Mouse (Mus musculus) spleen, embryonic (tissue): Measurements from ENCODE around the gene B3gnt2.

Experiments used
- CTCF ChIA-PET: fragments of 350-600 bp; sonication (Branson Sonifier 250); formaldehyde crosslinking; loops from one replicate; lab custom pipeline; 2022; lab: Charles Lee

B3gnt2 gene

DNA sequence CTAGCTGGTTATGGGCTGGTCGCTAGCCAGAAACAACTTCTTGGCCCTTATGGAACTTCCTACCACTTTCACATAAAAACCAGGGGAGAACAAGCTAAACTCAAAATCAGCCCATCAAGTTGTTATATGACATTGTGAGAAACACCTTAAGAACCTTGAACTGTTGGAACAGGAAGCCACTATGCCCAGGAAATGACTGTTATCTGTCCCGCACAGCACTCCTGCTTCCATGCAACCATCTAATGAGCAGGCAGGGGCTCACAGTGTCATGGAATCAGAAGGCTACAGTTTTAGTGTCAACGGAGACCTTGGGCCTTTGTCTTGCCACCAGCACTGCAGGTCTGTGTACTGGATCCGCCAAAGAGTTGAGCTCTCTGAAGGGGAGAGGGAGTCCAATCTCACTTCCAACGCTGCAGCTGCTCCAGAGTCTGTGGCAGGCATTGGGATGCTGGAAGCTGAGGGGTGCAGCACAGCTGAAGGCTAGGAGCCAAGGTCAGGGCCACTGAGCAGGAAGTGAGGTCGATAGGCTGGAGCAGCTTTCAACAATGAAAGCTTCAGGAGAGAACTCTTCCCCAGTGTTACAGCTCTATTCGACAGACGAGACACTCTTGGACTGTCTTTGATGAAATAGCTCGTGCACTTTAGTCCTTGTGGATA lies 36.6 kb downstream of the B3gnt2 start:
- CTCF ChIA-PET, result no interaction called here

GRCm38 (mm10) chr11:22821243-22821642 lies 39.5 kb downstream of the B3gnt2 start:
- CTCF ChIA-PET, result interaction anchor here (0.7 to 1.0 kb wide), 2 partner anchors 58 to 75 kb away, joined by 3 to 11 read pairs; no protein-coding TSS in a partner anchor

GRCm38 (mm10) chr11:22818371-22818770 lies 42.4 kb downstream of the B3gnt2 start:
- CTCF ChIA-PET, result interaction anchor here (0.7 to 1.1 kb wide), 4 partner anchors 73 to 192 kb away, joined by 3 read pairs; no protein-coding TSS in a partner anchor

GRCm38 (mm10) chr11:22815877-22816276 lies 44.9 kb downstream of the B3gnt2 start:
- CTCF ChIA-PET, result interaction anchor here (0.7 kb wide), 1 partner anchor 566 kb away, joined by 4 read pairs; no protein-coding TSS in a partner anchor

DNA sequence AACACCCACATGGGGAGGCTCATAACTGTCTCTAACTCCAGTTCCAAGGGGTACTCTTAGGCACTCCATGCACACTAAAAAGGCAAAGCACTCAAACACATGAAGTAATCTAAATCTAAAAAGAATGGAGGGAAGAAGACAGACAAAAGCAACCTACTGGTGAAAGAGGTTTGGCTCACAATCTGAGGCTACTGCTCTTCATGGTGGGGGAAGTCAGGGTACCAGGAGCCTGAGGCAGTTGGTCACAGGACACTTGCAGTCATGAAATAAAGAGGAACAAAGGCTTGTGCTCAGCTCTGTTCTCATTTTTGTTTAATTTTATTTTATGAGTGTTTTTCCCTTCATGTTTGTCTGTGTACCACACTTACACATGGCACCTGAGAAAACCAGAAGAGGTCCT lies 45.6 kb downstream of the B3gnt2 start:
- CTCF ChIA-PET, result no interaction called here

DNA sequence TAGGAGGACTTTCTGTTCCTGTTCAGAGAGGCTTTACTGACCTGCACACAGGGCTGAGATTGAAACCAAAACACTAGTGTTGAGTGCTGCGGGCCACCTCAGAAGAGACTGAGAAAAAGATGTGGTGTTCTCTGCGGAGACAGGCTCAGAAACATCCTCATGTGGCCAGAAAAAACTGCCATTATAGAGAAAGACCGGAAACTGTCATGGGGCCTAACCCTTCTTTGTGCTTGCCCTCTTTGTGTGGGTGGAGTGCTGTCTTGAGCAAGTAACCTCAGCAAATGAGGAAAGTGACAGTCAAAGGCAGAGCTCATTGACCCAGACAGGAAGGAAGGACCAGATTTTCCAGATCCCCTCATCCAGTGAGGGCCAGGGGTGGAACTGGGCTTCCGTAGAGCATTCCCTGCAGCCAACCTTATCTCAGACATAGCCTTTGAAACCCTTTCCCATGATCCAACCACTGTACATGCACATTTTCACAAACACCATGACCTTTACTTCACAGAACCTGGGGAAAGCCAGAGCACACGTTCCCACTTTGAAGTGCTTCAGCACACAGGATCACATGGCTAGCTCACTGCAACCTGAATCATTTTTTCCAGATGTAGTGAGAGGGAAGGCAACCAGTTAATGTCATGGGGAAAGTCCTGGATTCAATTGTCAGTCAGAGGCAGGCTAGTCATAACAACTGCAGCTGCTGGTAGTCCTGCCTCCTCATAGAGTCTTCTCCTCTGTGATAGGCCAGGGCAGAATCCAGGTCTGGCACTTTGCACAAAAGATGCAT lies 46.6 kb downstream of the B3gnt2 start:
- CTCF ChIA-PET, result no interaction called here

DNA sequence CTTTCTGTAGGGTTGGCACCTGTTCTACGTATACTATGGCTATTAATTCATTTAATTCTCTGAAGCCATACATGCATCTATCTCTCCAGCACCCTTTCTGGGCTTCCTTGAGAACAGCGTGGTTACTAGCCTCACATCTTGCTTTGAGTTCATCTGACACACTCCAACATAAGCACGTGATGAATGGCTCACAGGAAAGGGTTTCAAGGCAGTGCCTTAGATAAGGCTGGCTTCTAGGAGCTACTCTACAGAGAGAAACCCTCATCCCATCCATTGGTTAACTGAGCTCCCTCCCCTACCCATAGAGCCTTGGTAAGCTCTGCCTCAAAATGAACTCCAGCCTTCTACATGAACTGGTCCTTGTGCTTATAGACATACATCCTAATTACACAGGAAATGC lies 47.3 kb downstream of the B3gnt2 start:
- CTCF ChIA-PET, result no interaction called here

DNA sequence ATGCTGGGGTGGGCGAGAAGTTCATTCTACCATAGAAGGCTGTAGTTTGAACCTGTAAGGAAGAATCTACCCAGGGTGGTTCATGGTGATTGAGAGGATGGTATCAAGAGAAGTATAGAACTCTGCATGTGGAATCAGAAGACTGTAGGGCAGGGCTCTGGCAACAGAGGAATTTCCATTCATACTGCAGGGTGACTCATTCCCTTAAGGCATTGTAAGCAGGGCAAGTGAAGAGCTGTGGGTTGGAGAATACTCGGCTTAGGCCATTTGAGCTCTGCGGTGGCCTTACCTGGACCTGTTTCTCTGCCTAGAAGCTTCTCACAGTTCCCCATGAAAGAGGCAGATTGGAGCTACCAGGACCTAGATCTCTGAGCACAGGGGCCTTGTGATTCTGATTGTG lies 49.3 kb downstream of the B3gnt2 start:
- CTCF ChIA-PET, result no interaction called here

- CTCF ChIA-PET, result no interaction called here
These were observed 51.2 kb downstream of the B3gnt2 start for GRCm38 (mm10) chr11:22809465-22810096.

DNA sequence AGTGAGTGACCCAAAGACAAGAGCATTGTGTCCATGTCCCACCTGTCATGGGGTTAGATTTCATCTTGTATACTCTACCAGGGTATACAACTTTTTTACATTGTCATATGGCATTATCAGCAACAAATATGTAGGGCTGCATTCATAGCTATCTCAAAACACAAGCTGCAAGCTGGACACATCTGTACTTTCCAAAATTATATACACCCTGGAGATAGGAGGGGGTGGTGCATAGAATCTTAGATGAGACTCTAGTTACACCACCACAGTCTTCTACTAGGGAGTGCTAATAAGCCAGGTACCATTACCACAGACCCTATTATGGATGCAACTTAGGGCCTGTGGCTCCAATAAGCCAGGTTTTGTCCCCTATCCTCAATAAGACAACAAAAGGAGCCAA lies 52.7 kb downstream of the B3gnt2 start:
- CTCF ChIA-PET, result interaction anchor here (0.7 kb wide), 1 partner anchor 519 kb away, joined by 3 read pairs; no protein-coding TSS in a partner anchor

DNA sequence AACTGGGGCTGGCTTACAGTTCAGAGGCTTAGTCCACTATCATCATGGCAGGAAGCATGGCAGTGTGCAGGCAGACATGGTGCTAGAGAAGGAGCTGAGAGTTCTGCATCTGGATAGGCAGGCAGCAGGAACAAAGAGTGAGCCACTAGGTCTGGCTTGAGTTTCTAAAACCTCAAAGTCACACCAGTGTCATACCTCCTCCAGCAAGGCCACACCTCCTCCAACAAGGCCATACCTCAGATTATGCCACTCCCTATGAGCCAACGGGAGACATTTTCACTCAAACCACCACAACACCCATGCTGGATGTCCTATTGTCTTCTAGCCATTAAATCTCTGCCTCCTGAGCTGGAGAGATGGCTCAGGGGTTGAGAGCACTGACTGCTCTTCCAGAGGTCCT lies 55.6 kb downstream of the B3gnt2 start:
- CTCF ChIA-PET, result no interaction called here

DNA sequence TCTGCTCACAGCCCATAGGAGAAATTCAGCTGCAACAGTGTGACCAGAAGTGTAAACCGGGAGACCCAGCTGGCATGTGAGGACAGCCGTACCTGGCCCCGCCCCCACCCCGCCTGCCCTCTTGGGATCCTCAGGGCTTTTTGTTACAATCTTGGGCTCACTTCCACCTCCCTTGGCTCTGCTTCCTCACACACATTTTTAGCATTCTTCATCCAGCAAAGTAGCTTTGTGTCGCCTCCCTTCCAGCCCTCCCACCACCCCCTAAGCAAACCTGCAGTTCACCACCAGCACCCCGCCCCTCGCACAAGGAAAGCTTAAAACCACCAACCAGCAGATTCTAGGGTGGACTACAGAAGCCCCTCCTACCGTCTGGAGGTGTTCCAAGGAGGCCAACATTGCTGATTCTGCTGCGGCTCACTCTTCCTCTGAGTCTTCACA lies 60.8 kb downstream of the B3gnt2 start:
- CTCF ChIA-PET, result interaction anchor here (0.6 kb wide), 1 partner anchor 151 kb away, joined by 6 read pairs; no protein-coding TSS in a partner anchor

DNA sequence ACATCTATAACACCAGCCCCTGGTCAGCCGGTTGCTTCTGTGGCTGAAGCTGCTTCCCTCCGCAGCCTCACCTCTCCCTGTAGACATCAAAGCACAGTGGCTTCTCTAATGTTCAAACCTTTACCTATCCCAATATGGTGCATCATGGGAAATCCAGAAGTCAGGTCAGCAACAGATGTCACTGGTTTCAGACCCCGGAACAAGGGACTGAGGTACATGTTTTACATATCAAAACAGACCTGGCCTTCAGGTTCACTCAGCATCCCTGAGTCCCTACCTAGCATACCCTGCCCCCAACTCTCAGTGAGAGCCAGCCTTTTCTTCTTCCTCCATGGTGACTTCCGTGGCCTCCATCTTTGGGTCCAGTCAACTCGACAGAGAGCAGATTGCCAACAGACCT lies 61.8 kb downstream of the B3gnt2 start:
- CTCF ChIA-PET, result no interaction called here

- CTCF ChIA-PET, result no interaction called here
These were observed 66.0 kb downstream of the B3gnt2 start for GRCm38 (mm10) chr11:22794734-22795133.

GRCm38 (mm10) chr11:22793881-22794203 lies 66.9 kb downstream of the B3gnt2 start:
- CTCF ChIA-PET, result no interaction called here

GRCm38 (mm10) chr11:22793176-22793880 lies 67.4 kb downstream of the B3gnt2 start:
- CTCF ChIA-PET, result no interaction called here

DNA sequence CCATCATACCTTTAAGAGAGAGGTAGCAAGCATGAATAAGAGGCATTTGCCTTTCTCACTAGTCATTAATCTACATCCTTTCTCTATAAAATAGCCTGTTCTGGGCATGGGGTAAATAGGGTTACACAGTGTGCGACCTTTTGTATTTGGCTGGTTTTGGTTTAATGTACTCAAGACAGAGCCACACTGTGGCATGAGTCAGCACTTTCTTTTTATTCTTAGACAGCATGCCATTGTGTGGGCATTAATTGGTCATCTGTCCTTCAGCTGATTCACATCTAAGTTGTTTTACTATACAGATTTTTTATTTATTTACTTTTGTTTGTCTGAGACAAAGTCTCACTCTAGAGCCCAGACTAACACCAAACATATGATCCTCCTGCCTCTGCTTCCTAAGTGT lies 68.6 kb downstream of the B3gnt2 start:
- CTCF ChIA-PET, result no interaction called here

GRCm38 (mm10) chr11:22791726-22792125 lies 69.0 kb downstream of the B3gnt2 start:
- CTCF ChIA-PET, result no interaction called here

DNA sequence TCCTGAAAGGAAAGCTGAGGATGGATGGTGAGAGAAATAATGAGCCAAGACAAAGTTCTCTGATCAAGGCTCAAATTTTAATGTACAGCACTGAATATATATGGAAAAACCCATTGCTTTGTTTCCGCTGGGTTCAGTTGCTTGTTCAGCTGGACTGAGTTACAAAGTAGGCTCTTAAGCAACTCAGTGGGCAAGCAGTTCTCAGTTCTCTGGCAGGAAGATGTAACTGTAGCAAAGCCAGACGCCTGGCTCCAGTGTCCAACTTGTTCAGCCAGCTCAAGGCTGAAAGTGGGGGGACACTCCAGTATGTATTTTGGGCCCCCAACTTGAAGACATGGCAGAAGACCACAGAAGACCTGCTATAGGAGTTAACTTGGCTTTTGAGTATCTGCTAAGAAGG lies 72.9 kb downstream of the B3gnt2 start:
- CTCF ChIA-PET, result no interaction called here

GRCm38 (mm10) chr11:22784477-22784876 lies 76.3 kb downstream of the B3gnt2 start:
- CTCF ChIA-PET, result no interaction called here

DNA sequence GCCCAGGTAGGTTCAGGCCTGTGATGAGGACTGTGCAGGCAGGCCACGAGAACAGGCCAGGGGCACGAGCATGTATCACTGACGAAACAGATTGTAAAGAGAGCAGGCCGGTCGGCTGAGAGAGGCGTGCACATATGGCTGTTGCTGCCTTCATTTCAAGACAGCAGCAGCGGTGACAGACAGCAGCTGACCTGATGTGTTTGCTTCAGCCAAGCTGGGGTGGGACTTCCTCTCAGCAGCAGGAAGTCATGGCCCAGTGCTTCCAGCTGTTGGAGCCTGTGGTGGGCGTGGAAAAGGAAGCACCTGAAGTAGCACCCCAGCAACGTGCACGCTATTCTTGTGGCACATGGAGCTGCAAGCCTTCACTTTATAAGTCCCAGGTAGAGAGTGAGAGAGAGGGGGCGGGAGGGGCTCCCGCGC lies 78.0 kb downstream of the B3gnt2 start:
- CTCF ChIA-PET, result no interaction called here

- CTCF ChIA-PET, result interaction anchor here (0.6 kb wide), 1 partner anchor 15 kb away, joined by 4 read pairs; no protein-coding TSS in a partner anchor
These were observed 79.6 kb downstream of the B3gnt2 start for GRCm38 (mm10) chr11:22781190-22781589.
